Mouse (Mus musculus) forebrain, postnatal 0 days (tissue): ENCODE measurements around the gene Pfkp. TPM values are rescaled to one million over a fixed set of nuclear protein-coding genes. Genes with fewer than 3 reads are reported as not detected.

Experiments
- ATAC-seq: fragments of 200-750 bp; cut with Nextera tagmentation; 2 replicates; pipeline ENCODE4 v1.8.0; 2017; ENCODE audit warnings: mild to moderate bottlenecking, moderate library complexity
- DNase-seq: peaks from one replicate; pipeline ENCODE4 v3.0.0-alpha.2; 2015
- H3K27ac ChIP-seq: fragments of 300-500 bp; sonication (generic); 2 replicates; pipeline ENCODE4 v1.5.1; 2014; ENCODE audit warnings: low read depth, mild to moderate bottlenecking, antibody characterized with exemption, low read length, moderate library complexity, mixed read lengths
- H3K27me3 ChIP-seq: fragments of 300-500 bp; sonication (generic); 2 replicates; pipeline ENCODE4 v1.6.1; 2014; ENCODE audit warnings: mild to moderate bottlenecking, low read length, mixed read lengths; ENCODE audit not compliant: insufficient read depth
- H3K36me3 ChIP-seq: fragments of 300-500 bp; sonication (generic); 2 replicates; pipeline ENCODE4 v1.6.1; 2014; ENCODE audit warnings: mild to moderate bottlenecking, moderate library complexity; ENCODE audit not compliant: insufficient read depth
- H3K4me1 ChIP-seq: fragments of 300-500 bp; sonication (generic); 2 replicates; pipeline ENCODE4 v1.6.1; 2014; ENCODE audit warnings: antibody characterized with exemption; ENCODE audit not compliant: insufficient read depth
- H3K4me2 ChIP-seq: fragments of 300-500 bp; sonication (generic); 2 replicates; pipeline ENCODE4 v1.6.1; 2014; ENCODE audit warnings: low read depth, mild to moderate bottlenecking, moderate library complexity
- H3K4me3 ChIP-seq: fragments of 300-500 bp; sonication (generic); 2 replicates; pipeline ENCODE4 v1.5.1; 2014; ENCODE audit warnings: low read depth, low read length, mixed read lengths
- H3K9ac ChIP-seq: fragments of 300-500 bp; sonication (generic); 2 replicates; pipeline ENCODE4 v1.6.1; 2014; ENCODE audit warnings: mild to moderate bottlenecking
- H3K9me3 ChIP-seq: fragments of 300-500 bp; sonication (generic); 2 replicates; pipeline ENCODE4 v1.6.1; 2016; ENCODE audit warnings: low read length
- CTCF ChIP-seq: sonication (generic); IDR thresholded peaks from 2 replicates; pipeline ENCODE4 v1.5.1; 2016; ENCODE audit warnings: antibody characterized with exemption, control low read depth, low read depth
- WGBS: fragments of 180-500 bp; shearing (Covaris S2); extraction: QIAGEN DNeasy Blood & Tissue Kit; methylation state at CpG from one replicate; pipeline ENCODE4 v1.1.7; 2014; 5-methylcytosine and 5-hydroxymethylcytosine counted together
- polyA plus RNA-seq: library from polyadenylated mRNA; unstranded; fragments of >200 nt; fragmentation: Nextera tagmentation; extraction: Ambion mirVana; gene quantifications from 2 replicates; pipeline ENCODE4 v1.2.1, GENCODE M21; 2015
- total RNA-seq: library from RNA; depleted of rRNA; stranded (reverse); fragments of >200 nt; gene quantifications from 2 replicates; pipeline ENCODE4 v1.2.3, GENCODE M21; 2014

Pfkp gene
- total and polyA plus RNA-seq, 2 experiments from 2014 or later, result 207 to 213 TPM

DNA sequence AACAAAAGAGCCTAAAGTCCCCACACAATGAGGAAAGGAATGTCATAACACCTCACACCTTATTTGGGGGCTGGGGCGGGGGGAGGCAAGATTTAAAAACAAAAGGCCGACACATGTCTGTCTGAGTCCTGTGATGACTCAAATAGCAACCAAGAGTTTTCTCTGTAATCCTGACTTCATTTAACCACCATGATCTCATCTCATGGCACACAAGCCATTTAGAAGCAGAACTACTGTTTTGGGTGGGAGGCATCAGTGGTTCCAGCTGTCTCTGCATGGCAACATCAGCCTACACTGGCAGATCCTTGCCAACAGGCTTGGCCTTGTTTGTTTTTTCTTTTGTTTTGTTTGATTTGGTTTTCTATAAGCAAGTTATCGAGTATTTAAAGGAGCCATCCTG is 29.9 kb downstream of the Pfkp start:
- TF ChIP-seq CTCF, result no peak
- Histone ChIP-seq H3K4me2 (no peak overlapping the region), H3K9me3 (0 out of 2 replicates have a peak, but pooled peaks cover 3% of the 10 kb centered on the region), H3K36me3 (peaks cover 48% of the 10 kb centered on the region), H3K4me1 (no peaks in the 10 kb centered on the region), H3K27me3 (no peaks in the 10 kb centered on the region), H3K27ac (no peak overlapping the region), H3K4me3 (no peak overlapping the region), H3K9ac (no peak overlapping the region)
- DNase-seq (no peak), ATAC-seq (no peak)
- WGBS, result 87% methylated on average over 3 of the region's 3 CpGs

GRCm38 (mm10) chr13:6613690-6614445 is 34.7 kb downstream of the Pfkp start:
- peaks cover 37% of the 10 kb centered on the region for H3K36me3 ChIP-seq
- no peaks in the 10 kb centered on the region for H3K4me1 ChIP-seq
- no peak for TF ChIP-seq CTCF
- ATAC-seq (no peak), DNase-seq (no peak)
- WGBS, result 87% methylated on average over 5 of the region's 5 CpGs
- H3K4me2 ChIP-seq, result no peak overlapping the region
- H3K9me3 ChIP-seq, result no peaks in the 10 kb centered on the region
- no peak overlapping the region for H3K9ac ChIP-seq
- H3K27me3 ChIP-seq, result no peaks in the 10 kb centered on the region
- no peak overlapping the region for H3K4me3 ChIP-seq
- H3K27ac ChIP-seq, result no peak overlapping the region

DNA sequence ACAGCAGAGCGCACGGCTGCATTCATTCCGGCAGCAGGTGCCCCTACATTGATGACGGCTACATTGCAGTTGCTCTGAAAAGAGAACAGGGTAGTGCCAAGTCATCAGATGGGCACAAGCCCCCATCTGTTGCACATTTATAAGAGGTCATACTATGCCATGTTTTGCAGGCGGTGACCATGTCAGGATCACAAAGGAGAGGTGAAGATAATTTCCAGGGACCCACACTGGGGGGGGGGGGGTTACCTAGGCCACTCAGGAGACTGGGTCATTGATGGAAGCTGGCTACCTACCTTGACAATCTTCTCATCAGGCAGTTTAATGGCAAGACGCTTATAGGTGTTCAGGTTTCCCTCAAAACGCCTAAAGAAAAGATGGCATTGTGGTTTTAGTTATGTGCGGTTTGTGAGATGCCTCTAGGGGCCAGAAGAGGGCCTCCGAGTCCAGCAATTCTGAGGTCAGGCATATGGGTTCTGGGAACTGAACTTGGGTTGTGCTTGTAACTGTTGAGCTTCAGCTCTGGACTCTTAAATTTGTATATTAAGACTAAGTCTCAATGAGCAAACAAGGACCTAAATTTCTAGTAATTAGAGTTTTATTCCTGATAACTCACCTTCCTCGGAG is 45.7 kb downstream of the Pfkp start:
- Histone ChIP-seq H3K4me1 (no peaks in the 10 kb centered on the region), H3K4me2 (no peak overlapping the region), H3K27ac (no peak overlapping the region), H3K9ac (no peak overlapping the region), H3K9me3 (no peaks in the 10 kb centered on the region), H3K36me3 (peaks cover 37% of the 10 kb centered on the region), H3K4me3 (no peak overlapping the region), H3K27me3 (no peaks in the 10 kb centered on the region)
- 83% methylated on average over 10 of the region's 10 CpGs for WGBS
- no peak for DNase-seq
- TF ChIP-seq CTCF, result no peak
- no peak for ATAC-seq

GRCm38 (mm10) chr13:6601676-6602075 is 46.9 kb downstream of the Pfkp start:
- H3K27ac ChIP-seq, result no peak overlapping the region
- no peak overlapping the region for H3K4me3 ChIP-seq
- no peak for TF ChIP-seq CTCF
- ATAC-seq (no peak), DNase-seq (no peak)
- H3K27me3 ChIP-seq, result no peaks in the 10 kb centered on the region
- H3K4me2 ChIP-seq, result no peak overlapping the region
- H3K9me3 ChIP-seq, result no peaks in the 10 kb centered on the region
- H3K36me3 ChIP-seq, result peaks cover 40% of the 10 kb centered on the region
- H3K4me1 ChIP-seq, result no peaks in the 10 kb centered on the region
- 94% methylated on average over 2 of the region's 2 CpGs for WGBS
- no peak overlapping the region for H3K9ac ChIP-seq

DNA sequence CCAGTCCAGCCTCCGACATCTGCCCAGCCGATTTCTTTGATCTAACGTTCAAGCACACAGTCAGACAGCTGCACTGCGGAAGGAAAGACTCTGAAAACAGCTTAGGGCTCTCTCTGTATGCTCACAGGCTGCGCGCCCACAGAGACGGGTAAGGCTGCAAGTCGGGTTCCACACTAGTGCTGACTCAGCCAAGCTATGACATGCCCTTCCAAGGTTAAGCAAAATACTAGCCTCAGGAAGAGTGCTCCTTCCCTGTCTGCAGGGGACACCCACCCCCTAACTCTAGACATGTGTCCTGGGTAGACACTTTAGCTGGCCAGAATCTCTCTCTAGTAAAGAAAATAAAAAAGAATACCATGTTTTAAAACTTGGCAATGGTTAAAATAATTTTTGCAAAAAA is 48.0 kb downstream of the Pfkp start:
- Histone ChIP-seq H3K36me3 (peaks cover 40% of the 10 kb centered on the region), H3K4me1 (no peaks in the 10 kb centered on the region), H3K27me3 (no peaks in the 10 kb centered on the region), H3K9me3 (no peaks in the 10 kb centered on the region), H3K4me3 (no peak overlapping the region), H3K4me2 (no peak overlapping the region), H3K27ac (no peak overlapping the region), H3K9ac (no peak overlapping the region)
- TF ChIP-seq CTCF, result no peak
- ATAC-seq, result no peak
- WGBS, result 85% methylated on average over 8 of the region's 8 CpGs
- no peak for DNase-seq

- no peak for DNase-seq
- no peak overlapping the region for H3K27ac ChIP-seq
- WGBS, result 91% methylated on average over 16 of the region's 16 CpGs
- no peak overlapping the region for H3K9ac ChIP-seq
- ATAC-seq, result no peak
- TF ChIP-seq CTCF, result no peak
- peaks cover 28% of the 10 kb centered on the region for H3K36me3 ChIP-seq
- no peak overlapping the region for H3K4me3 ChIP-seq
- H3K27me3 ChIP-seq, result no peaks in the 10 kb centered on the region
- no peak overlapping the region for H3K4me2 ChIP-seq
- no peaks in the 10 kb centered on the region for H3K4me1 ChIP-seq
- H3K9me3 ChIP-seq, result no peaks in the 10 kb centered on the region
Observed at GRCm38 (mm10) chr13:6597801-6598200, 50.8 kb downstream of the Pfkp start.

DNA sequence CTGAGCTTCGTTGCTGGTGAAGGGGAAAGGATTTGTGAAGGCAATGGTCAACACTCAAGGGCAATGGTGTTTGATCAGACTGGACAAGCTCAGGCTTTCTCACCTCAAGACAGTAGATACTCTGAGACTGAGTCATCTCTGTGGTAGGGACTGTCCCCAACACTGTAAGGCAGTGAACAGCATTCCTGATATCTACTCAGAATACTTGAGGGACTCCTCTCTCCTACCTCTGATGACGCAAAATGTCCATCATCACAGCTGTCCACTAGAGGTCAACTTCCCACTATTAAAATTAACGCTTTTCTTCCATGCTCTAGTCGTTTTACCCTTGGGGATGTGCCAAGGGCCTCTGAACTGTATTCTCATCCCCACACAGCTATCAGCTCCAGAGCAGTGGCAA is 53.2 kb downstream of the Pfkp start:
- Histone ChIP-seq H3K9ac (no peak overlapping the region), H3K27ac (no peak overlapping the region), H3K36me3 (peaks cover 20% of the 10 kb centered on the region), H3K4me3 (no peak overlapping the region), H3K9me3 (no peaks in the 10 kb centered on the region), H3K27me3 (no peaks in the 10 kb centered on the region), H3K4me1 (no peaks in the 10 kb centered on the region), H3K4me2 (no peak overlapping the region)
- ATAC-seq (no peak), DNase-seq (no peak)
- no peak for TF ChIP-seq CTCF
- WGBS, result 88% methylated on average over 4 of the region's 4 CpGs
